22 mouse cellular contexts compared by ENCODE assay signal in the genomic region with DNA sequence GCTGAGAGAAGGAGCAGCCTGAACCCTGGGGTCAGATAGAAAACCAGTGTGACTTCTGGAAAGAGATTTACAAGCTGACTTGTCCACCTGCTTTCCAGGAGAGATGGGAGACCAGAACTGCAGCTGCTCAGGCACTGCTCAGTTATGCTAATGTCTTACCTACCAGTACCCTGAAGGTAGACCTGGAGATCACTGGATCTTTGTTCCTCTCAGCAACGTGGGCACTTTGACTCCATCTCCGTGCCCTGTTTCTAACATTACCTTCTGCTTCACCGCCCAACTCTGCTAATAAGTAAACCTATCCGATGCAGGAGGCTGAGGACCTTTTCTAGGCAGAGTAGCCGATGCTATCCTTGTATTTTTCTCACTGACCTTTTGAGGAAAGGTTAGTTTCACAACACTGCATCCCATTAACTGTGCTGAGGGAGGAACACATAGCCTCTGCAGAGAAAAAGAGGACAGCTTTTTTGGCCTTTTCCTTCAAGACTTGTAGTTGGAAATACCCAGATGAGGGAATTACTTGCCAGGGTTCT.
DNase-seq lines count a peak whose midpoint lies in the region; ATAC-seq and TF ChIP-seq lines count a peak whose summit lies in the region.
"Had no signal": no experiment of that assay in that cellular context is flagged by ENCODE, and none has a peak within 500 bp of the region (broad histone marks: within the 10 kb centered on the region; RNA-seq: fewer than 3 reads in every experiment).

No protein-coding gene starts in this region.

- no peaks in the 10 kb centered on the region; the same call in 1 of the 2 replicates for H3K4me1 ChIP-seq in intestine, embryonic 16.5 days (ENCODE audit: control insufficient read depth, insufficient read depth, low read length)
- H3K4me1 ChIP-seq in intestine, embryonic 15.5 days (replicated peaks) = peaks cover 7% of the 10 kb centered on the region; the same call in 1 of the 2 replicates
- peaks cover 18% of the 10 kb centered on the region for H3K4me1 ChIP-seq in neural tube, embryonic 13.5 days (replicated peaks)
- peaks cover 8% of the 10 kb centered on the region; the same call in 1 of the 2 replicates for H3K4me1 ChIP-seq in kidney, postnatal 0 days (replicated peaks; ENCODE audit: insufficient read depth, low read length)
- H3K4me1 ChIP-seq: liver, embryonic 12.5 days had no signal

- H3K9ac ChIP-seq in intestine, embryonic 16.5 days (ENCODE audit: low read depth, low read length) = no peak overlapping the region
- H3K9ac ChIP-seq in intestine, embryonic 15.5 days = no peak overlapping the region
- no peak overlapping the region for H3K9ac ChIP-seq in neural tube, embryonic 13.5 days
- no peak overlapping the region for H3K9ac ChIP-seq in kidney, postnatal 0 days (ENCODE audit: low read depth, low read length)
- H3K9ac ChIP-seq: embryonic facial prominence, embryonic 15.5 days; heart, embryonic 13.5 days; hindbrain, embryonic 15.5 days; limb, embryonic 12.5 days; liver, embryonic 12.5 days had no signal

- no peak overlapping the region for H3K4me2 ChIP-seq in intestine, embryonic 16.5 days (ENCODE audit: low read depth, low read length)
- H3K4me2 ChIP-seq in intestine, embryonic 15.5 days (replicated peaks) = no peak overlapping the region
- no peak overlapping the region for H3K4me2 ChIP-seq in neural tube, embryonic 13.5 days
- no peak overlapping the region for H3K4me2 ChIP-seq in kidney, postnatal 0 days (ENCODE audit: low read length)
- H3K4me2 ChIP-seq: embryonic facial prominence, embryonic 15.5 days; hindbrain, embryonic 15.5 days; limb, embryonic 12.5 days; liver, embryonic 12.5 days had no signal

- H3K27ac ChIP-seq in intestine, embryonic 16.5 days (ENCODE audit: low read length) = peak overlapping the region; percentile 48
- no peak overlapping the region for H3K27ac ChIP-seq in intestine, embryonic 15.5 days
- 0 out of 2 replicates have a peak overlapping the region, but pooled peaks have one; percentile 69 for H3K27ac ChIP-seq in neural tube, embryonic 13.5 days (replicated peaks)
- H3K27ac ChIP-seq in kidney, postnatal 0 days = no peak overlapping the region
- H3K27ac ChIP-seq: embryonic facial prominence, embryonic 15.5 days; forebrain, embryonic 10.5 days; gastrocnemius, adult 2 months; heart, embryonic 13.5 days; hindbrain, embryonic 15.5 days; limb, embryonic 12.5 days; liver, embryonic 12.5 days had no signal

- H3K36me3 ChIP-seq in intestine, embryonic 16.5 days (ENCODE audit: control insufficient read depth, insufficient read depth, low read length) = no peaks in the 10 kb centered on the region
- H3K36me3 ChIP-seq in intestine, embryonic 15.5 days = no peaks in the 10 kb centered on the region
- H3K36me3 ChIP-seq in neural tube, embryonic 13.5 days = no peaks in the 10 kb centered on the region
- H3K36me3 ChIP-seq in kidney, postnatal 0 days (ENCODE audit: insufficient read depth, low read length) = no peaks in the 10 kb centered on the region
- H3K36me3 ChIP-seq: embryonic facial prominence, embryonic 15.5 days; forebrain, embryonic 10.5 days; heart, embryonic 13.5 days; hindbrain, embryonic 15.5 days; limb, embryonic 12.5 days; liver, embryonic 12.5 days had no signal

- H3K27me3 ChIP-seq in intestine, embryonic 16.5 days (replicated peaks; ENCODE audit: control insufficient read depth, insufficient read depth, low read length) = no peaks in the 10 kb centered on the region
- no peaks in the 10 kb centered on the region for H3K27me3 ChIP-seq in intestine, embryonic 15.5 days (replicated peaks)
- no peaks in the 10 kb centered on the region for H3K27me3 ChIP-seq in neural tube, embryonic 13.5 days
- H3K27me3 ChIP-seq in kidney, postnatal 0 days (ENCODE audit: insufficient read depth, low read length) = no peaks in the 10 kb centered on the region
- H3K27me3 ChIP-seq: CH12.LX; embryonic facial prominence, embryonic 15.5 days; heart, embryonic 13.5 days; hindbrain, embryonic 15.5 days; limb, embryonic 12.5 days; liver, embryonic 12.5 days had no signal

- 70% methylated on average over 5 of the region's 5 CpGs for WGBS in intestine, embryonic 16.5 days
- WGBS in intestine, embryonic 15.5 days = 75% methylated on average over 5 of the region's 5 CpGs
- WGBS in neural tube, embryonic 13.5 days = 64% methylated on average over 5 of the region's 5 CpGs
- 40% methylated on average over 5 of the region's 5 CpGs for WGBS in kidney, postnatal 0 days

- TF ChIP-seq CTCF in kidney, postnatal 0 days (IDR thresholded peaks at IDR 0.05; ENCODE audit: low read depth) = no peak

- ATAC-seq in intestine, embryonic 16.5 days = no peak
- ATAC-seq in intestine, embryonic 15.5 days = no peak
- no peak; the same call in 1 of the 2 replicates for ATAC-seq in neural tube, embryonic 13.5 days (ENCODE audit: low read depth)
- peak; percentile 49 for ATAC-seq in kidney, postnatal 0 days (replicated peaks; ENCODE audit: low FRiP score, low read depth)
- ATAC-seq: liver, embryonic 12.5 days had no signal

- DNase-seq in neural tube, embryonic 10.5 days (ENCODE audit: extremely low spot score, low spot score) = no peak
- DNase-seq in kidney, postnatal 0 days (ENCODE audit: low spot score) = peak; percentile 50
- DNase-seq in urinary bladder, adult 2 months (ENCODE audit: low spot score) = no peak
- DNase-seq in gastrocnemius, adult 8-10 months (ENCODE audit: low spot score in 2 of 2) = no peak
- DNase-seq: adrenal gland, postnatal 36 days; cerebellum, adult 11-12 months; cerebellum, postnatal 25 days; gastrocnemius, adult 2 months; lung, adult 2 months; lung, postnatal 4 days; right cerebral cortex, postnatal 4 days; thymus, postnatal 36 days had no signal

- no peaks in the 10 kb centered on the region for H3K9me3 ChIP-seq in intestine, embryonic 16.5 days (ENCODE audit: control insufficient read depth, low read length)
- H3K9me3 ChIP-seq in intestine, embryonic 15.5 days = no peaks in the 10 kb centered on the region
- H3K9me3 ChIP-seq in neural tube, embryonic 13.5 days = no peaks in the 10 kb centered on the region
- no peaks in the 10 kb centered on the region for H3K9me3 ChIP-seq in kidney, postnatal 0 days (replicated peaks; ENCODE audit: low read length)
- H3K9me3 ChIP-seq: embryonic facial prominence, embryonic 15.5 days; forebrain, embryonic 10.5 days; heart, embryonic 13.5 days; hindbrain, embryonic 15.5 days; limb, embryonic 12.5 days; liver, embryonic 12.5 days had no signal

- no peak overlapping the region for H3K4me3 ChIP-seq in intestine, embryonic 16.5 days (ENCODE audit: low read length)
- no peak overlapping the region for H3K4me3 ChIP-seq in intestine, embryonic 15.5 days (replicated peaks)
- H3K4me3 ChIP-seq in neural tube, embryonic 13.5 days = no peak overlapping the region
- no peak overlapping the region for H3K4me3 ChIP-seq in kidney, postnatal 0 days (replicated peaks; ENCODE audit: low read depth, low read length)
- H3K4me3 ChIP-seq: embryonic facial prominence, embryonic 15.5 days; forebrain, embryonic 10.5 days; gastrocnemius, adult 2 months; heart, embryonic 13.5 days; hindbrain, embryonic 15.5 days; limb, embryonic 12.5 days; liver, embryonic 12.5 days had no signal

Comparison
In these comparisons a context has a peak if more than half of its experiments do, and no peak if none do; other contexts are left out.
1. H3K27ac ChIP-seq: peak in intestine, embryonic 16.5 days (single experiment) and neural tube, embryonic 13.5 days (single experiment); none in intestine, embryonic 15.5 days (single experiment) and kidney, postnatal 0 days (single experiment).